Comparison of ENCODE assay signal across 9 mouse cellular contexts in the genomic region with DNA sequence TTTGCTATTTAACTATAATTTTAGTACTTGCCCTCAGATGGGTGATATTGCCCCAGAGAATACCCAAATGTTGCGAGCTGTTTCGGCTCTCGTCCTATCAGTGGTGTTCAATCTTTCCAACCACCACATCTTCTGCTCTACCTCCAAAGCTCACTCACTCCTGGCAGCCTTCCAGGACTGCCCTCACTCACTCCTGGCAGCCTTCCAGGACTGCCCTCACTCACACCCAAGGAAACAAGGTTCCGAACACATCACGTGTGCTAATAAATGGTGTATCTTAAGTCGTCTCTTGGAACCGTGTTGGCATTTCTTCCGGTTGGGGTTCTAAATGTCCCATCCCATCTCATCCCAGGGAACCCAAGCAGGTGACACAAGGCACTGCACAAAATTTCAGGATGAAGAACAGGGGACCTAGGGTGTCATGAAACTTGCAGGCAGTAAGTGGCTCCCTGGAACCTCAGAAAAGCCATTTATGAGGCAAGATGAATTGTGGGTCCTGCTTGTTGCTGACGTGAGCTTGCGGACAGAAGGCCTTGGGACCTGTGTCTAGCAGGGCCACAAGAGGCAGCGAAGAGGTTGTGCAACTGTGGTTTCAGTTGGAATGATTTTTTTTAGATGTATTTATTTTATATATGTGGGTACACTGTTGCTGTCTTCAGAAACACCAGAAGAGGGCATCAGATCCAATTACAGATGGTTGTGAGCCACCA. TPM values are rescaled to one million over a fixed set of nuclear protein-coding genes. Genes with fewer than 3 reads are reported as not detected.
DNase-seq lines count a peak whose midpoint lies in the region.
"Had no signal": no experiment of that assay in that cellular context is flagged by ENCODE, and none has a peak within 500 bp of the region (broad histone marks: within the 10 kb centered on the region; RNA-seq: fewer than 3 reads in every experiment).

No protein-coding gene starts in this region.

- DNase-seq in heart, adult 11 months: peak; percentile 78
- DNase-seq in heart, postnatal 10 days: no peak
- DNase-seq in ovary, postnatal 14 days (ENCODE audit: low spot score): peak; percentile 31
- DNase-seq in ovary, adult 18-20 months (ENCODE audit: low spot score): no peak
- peak; percentile 70 for DNase-seq in adrenal gland, postnatal 10 days
- peak; percentile 25 for DNase-seq in lung, postnatal 36 days
- no peak for DNase-seq in c-Kit-positive CD71-positive TER-119-positive erythroid progenitor cells, embryonic 14.5 days (ENCODE audit: low spot score)
- no peak for DNase-seq in embryo, embryonic 10.5 days (ENCODE audit: low spot score)

- intact Hi-C loops in heart, postnatal 10 days (cut with DNase I): loop anchor here (2.0 to 10.0 kb wide), 3 partner anchors 155 to 858 kb away; no protein-coding TSS in a partner anchor

RNA-seq across cellular contexts. Expression of gene Atp8b4, which starts 19.6 kb away (rescaled TPM):
- under 1 TPM; 0.35 to 0.38 TPM for total RNA-seq in heart, postnatal 10 days (2021)
- total RNA-seq in adrenal gland, postnatal 10 days (2021): 1 to 10 TPM in 1 of 2 experiments, under 1 TPM in 1; 0.99 to 1.5 TPM
- total RNA-seq: layer of hippocampus, adult 18-20 months had no signal

RNA-seq across cellular contexts. Expression of gene Slc27a2, which starts 32.2 kb away (rescaled TPM):
- total RNA-seq in heart, postnatal 10 days (2021): 1 to 10 TPM in 1 of 2 experiments, under 1 TPM in 1; 0.72 to 4.3 TPM
- 100 to 1,000 TPM; 127 to 261 TPM for total RNA-seq in adrenal gland, postnatal 10 days (2021)

Comparison
In these comparisons a context has a peak if more than half of its experiments do, and no peak if none do; other contexts are left out.
1. DNase-seq: peak in heart, adult 11 months (single experiment), ovary, postnatal 14 days (single experiment), adrenal gland, postnatal 10 days (single experiment) and lung, postnatal 36 days (single experiment); none in heart, postnatal 10 days (0 of 2), ovary, adult 18-20 months (single experiment), c-Kit-positive CD71-positive TER-119-positive erythroid progenitor cells, embryonic 14.5 days (single experiment) and embryo, embryonic 10.5 days (single experiment).
2. RNA of gene Slc27a2, which starts 32.2 kb away (total RNA-seq): 127 to 261 TPM in adrenal gland, postnatal 10 days; 0.72 to 4.3 TPM in heart, postnatal 10 days; every median in the first group is over 10 times any median in the second.